Mouse (Mus musculus) heart, postnatal 36 days (tissue): Measurements from ENCODE around the gene B4galnt2. TPM values are rescaled to one million over a fixed set of nuclear protein-coding genes. Genes with fewer than 3 reads are reported as not detected.
"Not testable (repeated sequence)": the region's sequence is repeated elsewhere in the genome, so short reads cannot be mapped to it uniquely, and the experiment has no call there.

Source experiments
- DNase-seq, 2 experiments: peaks; one replicate each; pipeline ENCODE4 v3.0.0; 2021 to 2022
- intact Hi-C: fragments of 180-260 bp; cut with DNase I; formaldehyde crosslinking; loops from one replicate; pipeline ENCODE4 v1.15.1; 2025
- total RNA-seq, 2 experiments: library from RNA; stranded (reverse); gene quantifications; 2 replicates each; pipeline ENCODE4 v1.2.3; 2021

Gene B4galnt2
- total RNA-seq, 2 experiments from 2014 or later = not detected

GRCm38 (mm10) chr11:95904290-95904689 is 10.4 kb downstream of the B4galnt2 start:
- intact Hi-C loops = no loop called here
- DNase-seq = no peak

GRCm38 (mm10) chr11:95896446-95897179 is 18.1 kb downstream of the B4galnt2 start:
- no peak for DNase-seq
- intact Hi-C loops = loop anchor here (1.0 kb wide), 1 partner anchor 17 kb away; no protein-coding TSS in a partner anchor

- DNase-seq = no peak
- intact Hi-C loops = no loop called here
Measured at GRCm38 (mm10) chr11:95890462-95891051, 24.1 kb downstream of the B4galnt2 start.

- intact Hi-C loops = loop anchor here (1.0 to 5.0 kb wide), 3 partner anchors 16 to 247 kb away; no protein-coding TSS in a partner anchor
- DNase-seq = not testable (repeated sequence)
Measured at GRCm38 (mm10) chr11:95879861-95880260, 34.8 kb downstream of the B4galnt2 start.

- DNase-seq = peak; percentile 40 to 71
- intact Hi-C loops = loop anchor here (5.0 kb wide), 2 partner anchors 216 to 251 kb away; no protein-coding TSS in a partner anchor
Measured at GRCm38 (mm10) chr11:95876296-95876695, 38.4 kb downstream of the B4galnt2 start.

GRCm38 (mm10) chr11:95875804-95876203 is 38.9 kb downstream of the B4galnt2 start:
- intact Hi-C loops = loop anchor here (5.0 kb wide), 2 partner anchors 216 to 251 kb away; no protein-coding TSS in a partner anchor
- no peak for DNase-seq

- intact Hi-C loops = loop anchor here (5.0 kb wide), 1 partner anchor 107 kb away; no protein-coding TSS in a partner anchor
- DNase-seq = no peak
Measured at GRCm38 (mm10) chr11:95869918-95870470, 44.7 kb downstream of the B4galnt2 start.

- intact Hi-C loops = no loop called here
- DNase-seq = no peak
Measured at GRCm38 (mm10) chr11:95869442-95869841, 45.2 kb downstream of the B4galnt2 start.

GRCm38 (mm10) chr11:95861397-95861796 is 53.3 kb downstream of the B4galnt2 start:
- intact Hi-C loops = no loop called here
- no peak for DNase-seq

GRCm38 (mm10) chr11:95860071-95860490 is 54.6 kb downstream of the B4galnt2 start:
- intact Hi-C loops = no loop called here
- no peak for DNase-seq

- intact Hi-C loops = no loop called here
- no peak for DNase-seq
Measured at GRCm38 (mm10) chr11:95859468-95859855, 55.2 kb downstream of the B4galnt2 start.

GRCm38 (mm10) chr11:95858528-95859467 is 55.9 kb downstream of the B4galnt2 start:
- peak; percentile 97 to 98 for DNase-seq
- intact Hi-C loops = no loop called here

GRCm38 (mm10) chr11:95857716-95858527 is 56.8 kb downstream of the B4galnt2 start:
- intact Hi-C loops = no loop called here
- DNase-seq = no peak

GRCm38 (mm10) chr11:95857306-95857705 is 57.4 kb downstream of the B4galnt2 start:
- intact Hi-C loops = no loop called here
- DNase-seq = no peak

GRCm38 (mm10) chr11:95853684-95854083 is 61.0 kb downstream of the B4galnt2 start:
- intact Hi-C loops = loop anchor here (1.0 to 5.0 kb wide), 3 partner anchors 26 to 166 kb away; no protein-coding TSS in a partner anchor
- peak; percentile 70 to 81 for DNase-seq

- intact Hi-C loops = loop anchor here (5.0 kb wide), 1 partner anchor 164 kb away; no protein-coding TSS in a partner anchor
- DNase-seq = no peak
Measured at GRCm38 (mm10) chr11:95850898-95851297, 63.8 kb downstream of the B4galnt2 start.

- intact Hi-C loops = no loop called here
- no peak for DNase-seq
Measured at GRCm38 (mm10) chr11:95844935-95845334, 69.8 kb downstream of the B4galnt2 start.

- DNase-seq = no peak
- intact Hi-C loops = no loop called here
Measured at GRCm38 (mm10) chr11:95843421-95843950, 71.2 kb downstream of the B4galnt2 start.

GRCm38 (mm10) chr11:95842953-95843352 is 71.7 kb downstream of the B4galnt2 start:
- intact Hi-C loops = no loop called here
- no peak for DNase-seq
